Mouse (Mus musculus): ENCODE results near the gene Epb41. TPM values are rescaled to one million over a fixed set of nuclear protein-coding genes. Genes with fewer than 3 reads are reported as not detected.

Epb41 gene
- polyA plus RNA-seq, 1 experiment from 2014 or later, result 68.1 TPM

GRCm38 (mm10) chr4:132067112-132067937 lies 7.8 kb downstream of the Epb41 start:
- Histone ChIP-seq H3K4me3 (ENCODE audit: low read depth, low read length) (no peak overlapping the region), H3K9me3 (ENCODE audit: control insufficient read depth, low read length) (no peaks in the 10 kb centered on the region), H3K27me3 (ENCODE audit: control insufficient read depth, insufficient read depth, low read length) (no peaks in the 10 kb centered on the region), H3K4me2 (ENCODE audit: low read depth, low read length) (no peak overlapping the region), H3K4me1 (ENCODE audit: control insufficient read depth, insufficient read depth, low read length) (no peaks in the 10 kb centered on the region), H3K27ac (ENCODE audit: low read depth, low read length) (no peak overlapping the region), H3K36me3 (ENCODE audit: control insufficient read depth, insufficient read depth, low read length) (no peaks in the 10 kb centered on the region), H3K9ac (replicated peaks; ENCODE audit: low read depth, low read length) (no peak overlapping the region)
- no peak for ATAC-seq (ENCODE audit: low read depth)
- WGBS, result 85% methylated on average over 14 of the region's 14 CpGs

DNA sequence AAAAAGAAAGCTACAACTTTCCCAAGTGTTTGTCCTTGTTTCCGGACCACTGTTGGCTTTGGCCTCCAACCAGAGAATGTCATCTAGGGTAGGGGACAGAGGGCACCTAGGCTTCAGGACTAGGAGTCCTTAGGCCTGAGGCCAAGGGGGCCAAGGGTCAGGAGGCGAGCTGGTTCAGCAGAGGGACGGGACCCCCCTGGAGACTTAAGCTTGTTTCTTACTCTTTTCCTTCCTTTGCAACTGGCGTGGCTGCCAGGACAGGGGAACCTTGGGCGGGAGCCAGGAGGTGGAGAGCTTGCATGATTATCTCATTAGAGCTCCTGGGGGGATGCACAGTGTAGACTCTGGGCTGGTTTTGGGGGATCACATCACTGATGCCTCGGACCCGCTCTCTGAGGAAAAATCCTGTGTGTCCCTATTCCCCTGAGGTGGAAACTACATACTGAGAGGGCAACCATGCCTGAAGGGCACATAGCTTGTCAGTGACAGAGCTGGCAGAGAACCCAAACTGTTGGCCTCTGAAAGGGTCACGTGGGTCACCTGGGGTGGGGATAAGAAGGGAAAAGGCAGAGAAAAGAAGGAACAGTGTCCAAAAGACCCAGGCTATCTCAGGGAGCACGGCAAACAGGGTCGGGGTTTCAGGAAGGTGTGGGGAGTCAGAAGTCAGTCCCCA lies 8.9 kb downstream of the Epb41 start:
- Histone ChIP-seq H3K4me1 (ENCODE audit: control insufficient read depth, insufficient read depth, low read length) (no peaks in the 10 kb centered on the region), H3K4me3 (ENCODE audit: low read depth, low read length) (no peak overlapping the region), H3K4me2 (ENCODE audit: low read depth, low read length) (no peak overlapping the region), H3K9me3 (ENCODE audit: control insufficient read depth, low read length) (no peaks in the 10 kb centered on the region), H3K27me3 (ENCODE audit: control insufficient read depth, insufficient read depth, low read length) (no peaks in the 10 kb centered on the region), H3K9ac (replicated peaks; ENCODE audit: low read depth, low read length) (no peak overlapping the region), H3K27ac (ENCODE audit: low read depth, low read length) (no peak overlapping the region), H3K36me3 (ENCODE audit: control insufficient read depth, insufficient read depth, low read length) (no peaks in the 10 kb centered on the region)
- WGBS, result 77% methylated on average over 10 of the region's 10 CpGs
- ATAC-seq (ENCODE audit: low read depth), result no peak

DNA sequence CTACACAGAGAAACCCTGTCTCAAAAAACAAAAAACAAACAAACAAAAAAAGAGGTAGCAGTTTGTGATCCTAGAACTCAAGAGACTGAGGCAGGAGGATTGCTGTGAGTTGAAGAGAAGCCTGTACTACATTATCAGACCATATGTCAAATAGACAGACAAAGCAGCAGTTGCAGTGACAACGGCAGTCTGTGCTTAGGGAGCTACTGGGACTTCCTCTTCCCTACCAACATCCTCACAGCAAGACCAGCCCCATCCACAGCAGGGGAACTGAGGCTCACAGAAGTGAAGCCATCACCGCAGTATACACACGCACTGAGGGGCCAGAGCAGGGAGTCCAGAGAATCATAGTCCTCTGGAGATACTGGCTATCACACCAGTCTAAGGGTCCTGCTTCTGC lies 9.5 kb downstream of the Epb41 start:
- ATAC-seq (ENCODE audit: low read depth), result no peak
- 64% methylated on average over 3 of the region's 3 CpGs for WGBS
- Histone ChIP-seq H3K27ac (ENCODE audit: low read depth, low read length) (no peak overlapping the region), H3K4me2 (ENCODE audit: low read depth, low read length) (no peak overlapping the region), H3K4me3 (ENCODE audit: low read depth, low read length) (no peak overlapping the region), H3K9ac (replicated peaks; ENCODE audit: low read depth, low read length) (no peak overlapping the region), H3K36me3 (ENCODE audit: control insufficient read depth, insufficient read depth, low read length) (no peaks in the 10 kb centered on the region), H3K9me3 (ENCODE audit: control insufficient read depth, low read length) (no peaks in the 10 kb centered on the region), H3K4me1 (ENCODE audit: control insufficient read depth, insufficient read depth, low read length) (no peaks in the 10 kb centered on the region), H3K27me3 (ENCODE audit: control insufficient read depth, insufficient read depth, low read length) (no peaks in the 10 kb centered on the region)

GRCm38 (mm10) chr4:132064550-132064949 lies 10.6 kb downstream of the Epb41 start:
- Histone ChIP-seq H3K4me3 (ENCODE audit: low read depth, low read length) (no peak overlapping the region), H3K27ac (ENCODE audit: low read depth, low read length) (no peak overlapping the region), H3K4me2 (ENCODE audit: low read depth, low read length) (no peak overlapping the region), H3K4me1 (ENCODE audit: control insufficient read depth, insufficient read depth, low read length) (no peaks in the 10 kb centered on the region), H3K36me3 (ENCODE audit: control insufficient read depth, insufficient read depth, low read length) (no peaks in the 10 kb centered on the region), H3K9me3 (ENCODE audit: control insufficient read depth, low read length) (no peaks in the 10 kb centered on the region), H3K9ac (replicated peaks; ENCODE audit: low read depth, low read length) (no peak overlapping the region), H3K27me3 (ENCODE audit: control insufficient read depth, insufficient read depth, low read length) (no peaks in the 10 kb centered on the region)
- no peak for ATAC-seq (ENCODE audit: low read depth)
- WGBS, result 97% methylated on average over 5 of the region's 5 CpGs

- Histone ChIP-seq H3K9me3 (ENCODE audit: control insufficient read depth, low read length) (no peaks in the 10 kb centered on the region), H3K4me1 (ENCODE audit: control insufficient read depth, insufficient read depth, low read length) (no peaks in the 10 kb centered on the region), H3K9ac (replicated peaks; ENCODE audit: low read depth, low read length) (no peak overlapping the region), H3K27me3 (ENCODE audit: control insufficient read depth, insufficient read depth, low read length) (no peaks in the 10 kb centered on the region), H3K36me3 (ENCODE audit: control insufficient read depth, insufficient read depth, low read length) (no peaks in the 10 kb centered on the region), H3K4me2 (ENCODE audit: low read depth, low read length) (no peak overlapping the region), H3K4me3 (ENCODE audit: low read depth, low read length) (no peak overlapping the region), H3K27ac (ENCODE audit: low read depth, low read length) (no peak overlapping the region)
- ATAC-seq (ENCODE audit: low read depth), result no peak
- 75% methylated on average over 17 of the region's 17 CpGs for WGBS
Observed at GRCm38 (mm10) chr4:132062934-132063884, 11.9 kb downstream of the Epb41 start.

- no peaks in the 10 kb centered on the region for H3K27me3 ChIP-seq (ENCODE audit: control insufficient read depth, insufficient read depth, low read length)
- H3K36me3 ChIP-seq (ENCODE audit: control insufficient read depth, insufficient read depth, low read length), result no peaks in the 10 kb centered on the region
- H3K4me1 ChIP-seq (ENCODE audit: control insufficient read depth, insufficient read depth, low read length), result no peaks in the 10 kb centered on the region
- H3K9me3 ChIP-seq (ENCODE audit: control insufficient read depth, low read length), result no peaks in the 10 kb centered on the region
- H3K4me3 ChIP-seq (ENCODE audit: low read depth, low read length), result no peak overlapping the region
- no peak overlapping the region for H3K27ac ChIP-seq (ENCODE audit: low read depth, low read length)
- H3K4me2 ChIP-seq (ENCODE audit: low read depth, low read length), result no peak overlapping the region
- ATAC-seq (ENCODE audit: low read depth), result no peak
- WGBS, result 57% methylated on average over 8 of the region's 8 CpGs
- no peak overlapping the region for H3K9ac ChIP-seq (replicated peaks; ENCODE audit: low read depth, low read length)
Observed at GRCm38 (mm10) chr4:132062289-132062688, 12.8 kb downstream of the Epb41 start.

DNA sequence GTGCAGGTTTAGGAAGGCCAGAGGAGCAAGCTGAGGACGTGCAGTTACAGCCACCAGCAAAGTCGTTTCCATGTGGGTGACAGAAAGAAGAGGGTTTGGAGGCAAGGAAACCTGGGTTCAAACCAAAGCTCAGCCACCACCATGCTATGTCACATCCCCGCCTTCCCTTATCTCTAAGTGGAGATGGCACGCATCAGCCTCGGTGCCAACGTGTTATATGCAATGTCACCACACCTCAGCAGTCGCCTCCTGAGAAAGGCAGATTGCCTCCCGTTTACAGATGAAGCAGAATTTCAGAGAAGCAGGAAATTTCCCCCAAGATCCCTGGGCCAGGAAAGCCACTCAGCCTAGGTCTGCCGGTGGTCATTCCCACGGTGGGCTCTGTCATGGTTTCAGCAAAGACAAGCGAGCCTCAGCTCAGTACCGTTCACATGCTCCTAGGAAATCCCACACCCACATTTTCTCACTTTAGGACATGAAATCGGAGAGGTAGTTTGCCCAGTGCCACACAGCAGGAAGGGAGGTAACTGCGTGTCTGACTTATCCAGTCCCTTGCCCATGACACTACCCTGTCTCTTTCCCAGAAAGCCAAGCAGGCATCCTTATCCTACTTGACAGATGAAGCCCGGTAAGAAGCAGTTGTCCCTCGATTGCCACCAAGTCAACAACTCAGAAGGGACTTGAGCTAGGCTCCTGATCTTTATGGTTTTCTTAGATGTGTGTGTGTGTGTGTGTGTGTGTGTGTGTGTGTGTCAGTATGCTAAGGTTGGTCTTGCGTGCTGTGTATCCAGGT lies 14.9 kb downstream of the Epb41 start:
- Histone ChIP-seq H3K4me3 (ENCODE audit: low read depth, low read length) (no peak overlapping the region), H3K9ac (replicated peaks; ENCODE audit: low read depth, low read length) (no peak overlapping the region), H3K9me3 (ENCODE audit: control insufficient read depth, low read length) (no peaks in the 10 kb centered on the region), H3K4me1 (ENCODE audit: control insufficient read depth, insufficient read depth, low read length) (no peaks in the 10 kb centered on the region), H3K27me3 (ENCODE audit: control insufficient read depth, insufficient read depth, low read length) (no peaks in the 10 kb centered on the region), H3K4me2 (ENCODE audit: low read depth, low read length) (no peak overlapping the region), H3K36me3 (ENCODE audit: control insufficient read depth, insufficient read depth, low read length) (no peaks in the 10 kb centered on the region), H3K27ac (ENCODE audit: low read depth, low read length) (no peak overlapping the region)
- no peak for ATAC-seq (ENCODE audit: low read depth)
- 77% methylated on average over 17 of the region's 17 CpGs for WGBS

- no peak overlapping the region for H3K4me3 ChIP-seq (ENCODE audit: low read depth, low read length)
- no peak overlapping the region for H3K27ac ChIP-seq (ENCODE audit: low read depth, low read length)
- H3K9ac ChIP-seq (replicated peaks; ENCODE audit: low read depth, low read length), result no peak overlapping the region
- no peaks in the 10 kb centered on the region for H3K9me3 ChIP-seq (ENCODE audit: control insufficient read depth, low read length)
- no peak overlapping the region for H3K4me2 ChIP-seq (ENCODE audit: low read depth, low read length)
- 100% methylated on average over 2 of the region's 2 CpGs for WGBS
- H3K4me1 ChIP-seq (ENCODE audit: control insufficient read depth, insufficient read depth, low read length), result no peaks in the 10 kb centered on the region
- no peaks in the 10 kb centered on the region for H3K36me3 ChIP-seq (ENCODE audit: control insufficient read depth, insufficient read depth, low read length)
- no peaks in the 10 kb centered on the region for H3K27me3 ChIP-seq (ENCODE audit: control insufficient read depth, insufficient read depth, low read length)
- ATAC-seq (ENCODE audit: low read depth), result no peak
Observed at GRCm38 (mm10) chr4:132059541-132059940, 15.6 kb downstream of the Epb41 start.

All from neural tube, embryonic 14.5 days (tissue).